In the genomic region with DNA sequence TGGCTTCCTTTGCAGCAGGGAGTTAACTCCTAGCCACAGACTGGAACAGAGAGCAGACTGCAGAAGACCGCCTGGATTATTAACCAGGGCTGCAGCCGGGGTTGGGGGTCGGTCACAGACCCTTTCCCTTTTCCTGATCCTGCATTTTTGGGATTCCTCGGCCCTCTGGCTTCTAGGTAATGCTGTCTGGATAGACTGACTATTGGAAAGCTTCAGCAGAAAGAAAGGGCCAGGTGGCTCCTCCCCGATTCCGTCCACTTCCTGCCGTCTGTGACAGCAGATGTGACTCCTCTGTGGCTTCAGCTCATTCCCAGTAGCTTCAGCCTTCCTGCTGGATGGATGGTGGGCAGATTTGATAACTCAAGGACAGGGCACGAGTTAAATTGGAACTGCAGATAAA, we compare ENCODE assay signal across 19 mouse cellular contexts. TPM values are rescaled to one million over a fixed set of nuclear protein-coding genes. Genes with fewer than 3 reads are reported as not detected.
DNase-seq lines count a peak whose midpoint lies in the region; ATAC-seq and TF ChIP-seq lines count a peak whose summit lies in the region.
"Had no signal": no experiment of that assay in that cellular context is flagged by ENCODE, and none has a peak within 500 bp of the region (broad histone marks: within the 10 kb centered on the region; RNA-seq: fewer than 3 reads in every experiment).

No protein-coding gene starts in this region.

- H3K9me3 ChIP-seq in kidney, embryonic 14.5 days (ENCODE audit: control insufficient read depth, low read length), result no peaks in the 10 kb centered on the region
- H3K9me3 ChIP-seq in neural tube, embryonic 12.5 days, result no peaks in the 10 kb centered on the region
- H3K9me3 ChIP-seq in neural tube, embryonic 15.5 days (replicated peaks), result no peaks in the 10 kb centered on the region
- no peaks in the 10 kb centered on the region for H3K9me3 ChIP-seq in limb, embryonic 11.5 days (ENCODE audit: control insufficient read depth, low read length)
- H3K9me3 ChIP-seq in intestine, postnatal 0 days (ENCODE audit: control insufficient read depth), result no peaks in the 10 kb centered on the region
- H3K9me3 ChIP-seq: embryonic facial prominence, embryonic 15.5 days had no signal

- WGBS in kidney, embryonic 14.5 days, result 27% methylated on average over 8 of the region's 8 CpGs
- WGBS in neural tube, embryonic 12.5 days, result 34% methylated on average over 8 of the region's 8 CpGs
- WGBS in neural tube, embryonic 15.5 days, result 32% methylated on average over 8 of the region's 8 CpGs
- WGBS in limb, embryonic 11.5 days, result 31% methylated on average over 8 of the region's 8 CpGs
- WGBS in intestine, postnatal 0 days, result 53% methylated on average over 8 of the region's 8 CpGs

- H3K4me2 ChIP-seq in kidney, embryonic 14.5 days (replicated peaks; ENCODE audit: low read depth, low read length), result no peak overlapping the region
- H3K4me2 ChIP-seq in neural tube, embryonic 12.5 days (replicated peaks), result no peak overlapping the region
- H3K4me2 ChIP-seq in neural tube, embryonic 15.5 days, result no peak overlapping the region
- no peak overlapping the region for H3K4me2 ChIP-seq in limb, embryonic 11.5 days (ENCODE audit: low read depth, severe bottlenecking)
- H3K4me2 ChIP-seq in intestine, postnatal 0 days (replicated peaks; ENCODE audit: low read depth), result no peak overlapping the region
- H3K4me2 ChIP-seq: embryonic facial prominence, embryonic 15.5 days; heart, embryonic 13.5 days had no signal

- no peak for DNase-seq in kidney, adult 18-20 months
- DNase-seq in embryo, embryonic 10 days (ENCODE audit: low spot score), result peak; percentile 63
- DNase-seq in limb, embryonic 11.5 days (ENCODE audit: low spot score), result peak; percentile 39
- DNase-seq in spleen, postnatal 14 days (ENCODE audit: low spot score in 2 of 2), result no peak
- DNase-seq: adrenal gland, adult 8-10 months; gastrocnemius, postnatal 25 days; layer of hippocampus, adult 9-11 months; lung, postnatal 4 days; thymus, postnatal 36 days had no signal

- H3K4me3 ChIP-seq in kidney, embryonic 14.5 days (ENCODE audit: low read length), result no peak overlapping the region
- H3K4me3 ChIP-seq in neural tube, embryonic 12.5 days, result no peak overlapping the region
- no peak overlapping the region for H3K4me3 ChIP-seq in neural tube, embryonic 15.5 days (replicated peaks)
- H3K4me3 ChIP-seq in limb, embryonic 11.5 days (ENCODE audit: low read depth, low read length), result no peak overlapping the region
- H3K4me3 ChIP-seq in intestine, postnatal 0 days (ENCODE audit: low read depth, low read length), result no peak overlapping the region
- H3K4me3 ChIP-seq: embryonic facial prominence, embryonic 15.5 days; heart, embryonic 13.5 days had no signal

- H3K36me3 ChIP-seq in kidney, embryonic 14.5 days (ENCODE audit: control insufficient read depth, insufficient read depth, low read length), result no peaks in the 10 kb centered on the region
- H3K36me3 ChIP-seq in neural tube, embryonic 12.5 days, result no peaks in the 10 kb centered on the region
- H3K36me3 ChIP-seq in neural tube, embryonic 15.5 days, result no peaks in the 10 kb centered on the region
- no peaks in the 10 kb centered on the region for H3K36me3 ChIP-seq in limb, embryonic 11.5 days (ENCODE audit: control insufficient read depth, insufficient read depth, low read length)
- H3K36me3 ChIP-seq in intestine, postnatal 0 days (ENCODE audit: control insufficient read depth, insufficient read depth), result no peaks in the 10 kb centered on the region
- H3K36me3 ChIP-seq: embryonic facial prominence, embryonic 15.5 days; heart, embryonic 13.5 days had no signal

- TF ChIP-seq CTCF in intestine, postnatal 0 days (IDR thresholded peaks at IDR 0.05; ENCODE audit: low read depth), result no peak

- H3K4me1 ChIP-seq in kidney, embryonic 14.5 days (ENCODE audit: control insufficient read depth, insufficient read depth, low read length), result peaks cover 3% of the 10 kb centered on the region; the same call in 1 of the 2 replicates
- peaks cover 18% of the 10 kb centered on the region for H3K4me1 ChIP-seq in neural tube, embryonic 12.5 days
- peaks cover 26% of the 10 kb centered on the region for H3K4me1 ChIP-seq in neural tube, embryonic 15.5 days
- H3K4me1 ChIP-seq in limb, embryonic 11.5 days (ENCODE audit: control insufficient read depth, insufficient read depth, low read length), result peaks cover 11% of the 10 kb centered on the region
- H3K4me1 ChIP-seq in intestine, postnatal 0 days (replicated peaks; ENCODE audit: control insufficient read depth, insufficient read depth, low read length), result no peaks in the 10 kb centered on the region

- H3K27me3 ChIP-seq in kidney, embryonic 14.5 days (ENCODE audit: control insufficient read depth, insufficient read depth, low read length), result no peaks in the 10 kb centered on the region
- no peaks in the 10 kb centered on the region for H3K27me3 ChIP-seq in neural tube, embryonic 12.5 days (replicated peaks)
- H3K27me3 ChIP-seq in neural tube, embryonic 15.5 days (replicated peaks), result no peaks in the 10 kb centered on the region
- no peaks in the 10 kb centered on the region for H3K27me3 ChIP-seq in limb, embryonic 11.5 days (ENCODE audit: control insufficient read depth, insufficient read depth, low read length)
- H3K27me3 ChIP-seq in intestine, postnatal 0 days (replicated peaks; ENCODE audit: control insufficient read depth, insufficient read depth, low read length), result no peaks in the 10 kb centered on the region
- H3K27me3 ChIP-seq: embryonic facial prominence, embryonic 15.5 days; heart, embryonic 13.5 days; Patski had no signal

- 0 out of 2 replicates have a peak, but pooled peaks have one; percentile 46 for ATAC-seq in kidney, embryonic 14.5 days (ENCODE audit: low FRiP score, low TSS enrichment)
- ATAC-seq in neural tube, embryonic 12.5 days (ENCODE audit: low FRiP score, low read depth), result peak; percentile 17; the same call in 1 of the 2 replicates
- ATAC-seq in neural tube, embryonic 15.5 days (ENCODE audit: low FRiP score), result no peak
- ATAC-seq in limb, embryonic 11.5 days (ENCODE audit: insufficient number of reproducible peaks, low FRiP score, low TSS enrichment, low read depth), result no peak
- ATAC-seq in intestine, postnatal 0 days, result no peak
- ATAC-seq: CD4-positive, CD25-positive, alpha-beta regulatory T cell, adult 4 months; Patski had no signal

- no peak overlapping the region for H3K27ac ChIP-seq in kidney, embryonic 14.5 days (ENCODE audit: low read depth, low read length)
- no peak overlapping the region for H3K27ac ChIP-seq in neural tube, embryonic 12.5 days
- no peak overlapping the region for H3K27ac ChIP-seq in neural tube, embryonic 15.5 days (replicated peaks)
- H3K27ac ChIP-seq in limb, embryonic 11.5 days (replicated peaks; ENCODE audit: low read depth, low read length), result no peak overlapping the region
- H3K27ac ChIP-seq in intestine, postnatal 0 days (ENCODE audit: low read depth, low read length), result no peak overlapping the region
- H3K27ac ChIP-seq: embryonic facial prominence, embryonic 15.5 days; heart, embryonic 13.5 days; kidney, postnatal 0 days; liver, embryonic 14.5 days had no signal

- H3K9ac ChIP-seq in kidney, embryonic 14.5 days (ENCODE audit: low read depth, low read length), result no peak overlapping the region
- no peak overlapping the region for H3K9ac ChIP-seq in neural tube, embryonic 12.5 days
- no peak overlapping the region for H3K9ac ChIP-seq in neural tube, embryonic 15.5 days (replicated peaks)
- H3K9ac ChIP-seq in limb, embryonic 11.5 days (ENCODE audit: low read length), result no peak overlapping the region
- H3K9ac ChIP-seq in intestine, postnatal 0 days (ENCODE audit: low read depth, low read length), result no peak overlapping the region
- H3K9ac ChIP-seq: embryonic facial prominence, embryonic 15.5 days; heart, embryonic 13.5 days; liver, embryonic 14.5 days had no signal

RNA-seq across cellular contexts. Expression of a gene that starts 19.3 kb away (rescaled TPM):
- polyA plus RNA-seq in kidney, embryonic 14.5 days (2014; fragmentation: Nextera tagmentation; extraction: Ambion mirVana), result 148 and 171 TPM in 2 replicates
- 410 and 431 TPM in 2 replicates for polyA plus RNA-seq in neural tube, embryonic 12.5 days (2016; fragmentation: Nextera tagmentation; extraction: Ambion mirVana)
- polyA plus RNA-seq in neural tube, embryonic 15.5 days (2015; fragmentation: Nextera tagmentation; extraction: Ambion mirVana), result 278 and 341 TPM in 2 replicates
- 262 and 290 TPM in 2 replicates for polyA plus RNA-seq in limb, embryonic 11.5 days (2014; fragmentation: Nextera tagmentation; extraction: Ambion mirVana)
- polyA plus RNA-seq in intestine, postnatal 0 days (2015; fragmentation: Nextera tagmentation; extraction: Ambion mirVana), result 75.6 and 94.0 TPM in 2 replicates
- polyA plus RNA-seq: CD4-positive, CD25-positive, alpha-beta regulatory T cell, adult 4 months had no signal

Comparison
In these comparisons a context has a peak if more than half of its experiments do, and no peak if none do; other contexts are left out.
1. ATAC-seq: peak in kidney, embryonic 14.5 days (single experiment) and neural tube, embryonic 12.5 days (single experiment); none in neural tube, embryonic 15.5 days (single experiment), limb, embryonic 11.5 days (single experiment) and intestine, postnatal 0 days (single experiment).
2. DNase-seq: peak in embryo, embryonic 10 days (single experiment) and limb, embryonic 11.5 days (single experiment); none in kidney, adult 18-20 months (single experiment) and spleen, postnatal 14 days (0 of 2).